Mouse (Mus musculus): ENCODE data around the gene Cmtm3. TPM values are rescaled to one million over a fixed set of nuclear protein-coding genes. Genes with fewer than 3 reads are reported as not detected.

Cmtm3 gene
- polyA plus RNA-seq, 1 experiment from 2014 or later, result 164 TPM

DNA sequence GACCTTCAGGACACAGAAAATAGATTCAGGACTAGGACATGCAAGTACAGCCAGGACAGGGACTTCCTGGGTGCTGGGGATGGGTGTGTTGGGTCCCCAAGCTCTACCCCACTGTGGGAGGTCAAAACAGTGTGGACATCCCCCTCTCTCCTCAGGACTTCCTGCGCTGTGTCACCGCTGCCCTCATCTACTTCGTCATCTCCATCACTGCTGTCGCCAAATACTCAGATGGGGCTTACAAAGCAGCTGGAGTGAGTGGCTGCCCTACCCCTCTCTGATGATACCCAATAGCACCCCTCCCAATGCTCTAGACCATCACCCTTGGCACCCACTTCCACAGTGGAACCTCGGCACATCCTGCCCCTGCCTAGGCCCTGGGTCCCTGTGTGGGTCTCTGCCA, 5.4 kb downstream of the Cmtm3 start:
- DNase-seq (no peak), ATAC-seq (ENCODE audit: insufficient read depth) (no peak)
- Histone ChIP-seq H3K4me1 (ENCODE audit: insufficient read depth) (no peaks in the 10 kb centered on the region), H3K27ac (ENCODE audit: low read depth) (no peak overlapping the region), H3K27me3 (ENCODE audit: insufficient read depth, low read length) (no peaks in the 10 kb centered on the region), H3K4me2 (no peak overlapping the region), H3K9me3 (ENCODE audit: low read depth, low read length) (no peaks in the 10 kb centered on the region), H3K9ac (no peak overlapping the region), H3K4me3 (ENCODE audit: low read depth, low read length) (no peak overlapping the region), H3K36me3 (ENCODE audit: insufficient read depth) (peaks cover 45% of the 10 kb centered on the region)
- WGBS, result 88% methylated on average over 5 of the region's 5 CpGs
- no peak for TF ChIP-seq CTCF (IDR thresholded peaks at IDR 0.05; ENCODE audit: low read depth)

GRCm38 (mm10) chr8:104346706-104347105, 7.5 kb downstream of the Cmtm3 start:
- TF ChIP-seq CTCF (IDR thresholded peaks at IDR 0.05; ENCODE audit: low read depth), result no peak
- H3K36me3 ChIP-seq (ENCODE audit: insufficient read depth), result peaks cover 45% of the 10 kb centered on the region
- no peak overlapping the region for H3K4me3 ChIP-seq (ENCODE audit: low read depth, low read length)
- no peak overlapping the region for H3K27ac ChIP-seq (ENCODE audit: low read depth)
- no peak for ATAC-seq (ENCODE audit: insufficient read depth)
- H3K9ac ChIP-seq, result no peak overlapping the region
- no peak for DNase-seq
- no peaks in the 10 kb centered on the region for H3K4me1 ChIP-seq (ENCODE audit: insufficient read depth)
- WGBS, result 54% methylated on average over 12 of the region's 12 CpGs
- H3K9me3 ChIP-seq (ENCODE audit: low read depth, low read length), result no peaks in the 10 kb centered on the region
- no peak overlapping the region for H3K4me2 ChIP-seq
- no peaks in the 10 kb centered on the region for H3K27me3 ChIP-seq (ENCODE audit: insufficient read depth, low read length)

DNA sequence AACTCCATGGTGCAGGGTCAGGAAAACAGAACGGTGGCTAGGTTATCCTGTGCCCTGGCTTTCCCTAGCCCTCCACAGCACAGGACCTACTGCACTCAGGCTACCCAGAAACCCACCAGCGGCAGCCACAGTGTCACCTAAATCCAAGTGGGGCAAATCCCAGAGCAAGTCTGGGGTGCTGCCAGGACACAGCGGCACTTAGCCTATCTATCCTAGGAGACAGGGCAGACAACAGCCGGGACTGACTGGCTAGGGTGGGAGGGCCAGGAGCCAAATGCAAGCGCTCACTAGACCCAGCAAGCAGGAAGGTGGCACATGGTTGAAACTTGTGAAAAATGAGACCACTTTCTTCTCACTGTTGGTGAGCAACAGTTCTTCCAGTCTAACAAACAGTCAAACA, 9.8 kb downstream of the Cmtm3 start:
- no peak for TF ChIP-seq CTCF (IDR thresholded peaks at IDR 0.05; ENCODE audit: low read depth)
- WGBS, result 70% methylated on average over 5 of the region's 5 CpGs
- H3K9ac ChIP-seq, result no peak overlapping the region
- no peak overlapping the region; the same call in 1 of the 2 replicates for H3K27ac ChIP-seq (ENCODE audit: low read depth)
- no peak overlapping the region for H3K4me2 ChIP-seq
- H3K4me1 ChIP-seq (ENCODE audit: insufficient read depth), result no peaks in the 10 kb centered on the region
- no peaks in the 10 kb centered on the region for H3K9me3 ChIP-seq (ENCODE audit: low read depth, low read length)
- peaks cover 41% of the 10 kb centered on the region for H3K36me3 ChIP-seq (ENCODE audit: insufficient read depth)
- no peak overlapping the region for H3K4me3 ChIP-seq (ENCODE audit: low read depth, low read length)
- DNase-seq (no peak), ATAC-seq (ENCODE audit: insufficient read depth) (peak; percentile 39; the same call in 1 of the 2 replicates)
- no peaks in the 10 kb centered on the region for H3K27me3 ChIP-seq (ENCODE audit: insufficient read depth, low read length)

GRCm38 (mm10) chr8:104350047-104350446, 10.8 kb downstream of the Cmtm3 start:
- no peak for TF ChIP-seq CTCF (IDR thresholded peaks at IDR 0.05; ENCODE audit: low read depth)
- ATAC-seq (ENCODE audit: insufficient read depth) (no peak), DNase-seq (no peak)
- Histone ChIP-seq H3K9me3 (ENCODE audit: low read depth, low read length) (no peaks in the 10 kb centered on the region), H3K4me2 (no peak overlapping the region), H3K27ac (ENCODE audit: low read depth) (no peak overlapping the region), H3K27me3 (ENCODE audit: insufficient read depth, low read length) (no peaks in the 10 kb centered on the region), H3K36me3 (ENCODE audit: insufficient read depth) (peaks cover 41% of the 10 kb centered on the region), H3K4me3 (ENCODE audit: low read depth, low read length) (no peak overlapping the region), H3K4me1 (ENCODE audit: insufficient read depth) (no peaks in the 10 kb centered on the region), H3K9ac (no peak overlapping the region)
- 71% methylated on average over 13 of the region's 13 CpGs for WGBS

GRCm38 (mm10) chr8:104353186-104353585, 14.0 kb downstream of the Cmtm3 start:
- Histone ChIP-seq H3K4me1 (ENCODE audit: insufficient read depth) (no peaks in the 10 kb centered on the region), H3K27ac (ENCODE audit: low read depth) (no peak overlapping the region), H3K27me3 (ENCODE audit: insufficient read depth, low read length) (no peaks in the 10 kb centered on the region), H3K4me3 (ENCODE audit: low read depth, low read length) (no peak overlapping the region), H3K9ac (no peak overlapping the region), H3K36me3 (ENCODE audit: insufficient read depth) (peaks cover 21% of the 10 kb centered on the region; the same call in 1 of the 2 replicates), H3K9me3 (ENCODE audit: low read depth, low read length) (no peaks in the 10 kb centered on the region), H3K4me2 (no peak overlapping the region)
- 63% methylated on average over 5 of the region's 5 CpGs for WGBS
- DNase-seq (no peak), ATAC-seq (ENCODE audit: insufficient read depth) (no peak)
- peak; percentile 43 for TF ChIP-seq CTCF (IDR thresholded peaks at IDR 0.05; ENCODE audit: low read depth)

DNA sequence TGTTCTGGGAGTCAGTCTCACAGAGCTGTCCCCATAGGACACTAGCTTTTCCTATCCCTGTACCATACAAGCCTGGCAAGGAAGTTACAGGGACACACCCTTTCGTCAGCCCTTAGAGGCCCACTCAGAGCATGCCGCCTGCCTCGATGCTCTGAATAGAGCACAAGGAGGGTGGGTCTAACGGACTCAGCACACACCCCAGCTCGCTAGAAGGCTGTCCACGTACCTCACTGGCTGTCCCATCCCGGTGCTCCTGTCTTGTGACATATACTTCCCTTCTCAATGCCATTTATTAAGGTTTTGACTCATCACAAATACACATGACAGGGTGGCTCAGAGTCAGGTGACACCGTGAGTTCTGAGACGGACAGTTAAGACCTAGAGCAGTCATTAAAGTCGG, 15.3 kb downstream of the Cmtm3 start:
- ATAC-seq (ENCODE audit: insufficient read depth), result no peak
- 90% methylated on average over 10 of the region's 10 CpGs for WGBS

GRCm38 (mm10) chr8:104358637-104359036, 19.4 kb downstream of the Cmtm3 start:
- ATAC-seq (ENCODE audit: insufficient read depth) (no peak), DNase-seq (no peak)
- TF ChIP-seq CTCF (IDR thresholded peaks at IDR 0.05; ENCODE audit: low read depth), result no peak
- no peak overlapping the region for H3K4me3 ChIP-seq (ENCODE audit: low read depth, low read length)
- peaks cover 22% of the 10 kb centered on the region; the same call in 1 of the 2 replicates for H3K36me3 ChIP-seq (ENCODE audit: insufficient read depth)
- H3K27ac ChIP-seq (ENCODE audit: low read depth), result no peak overlapping the region
- no peaks in the 10 kb centered on the region for H3K4me1 ChIP-seq (ENCODE audit: insufficient read depth)
- no peak overlapping the region for H3K4me2 ChIP-seq
- H3K9me3 ChIP-seq (ENCODE audit: low read depth, low read length), result no peaks in the 10 kb centered on the region
- H3K27me3 ChIP-seq (ENCODE audit: insufficient read depth, low read length), result no peaks in the 10 kb centered on the region
- 90% methylated on average over 3 of the region's 3 CpGs for WGBS
- no peak overlapping the region for H3K9ac ChIP-seq

More for the DNA sequence above, 15.3 kb downstream of the Cmtm3 start:
- H3K27ac ChIP-seq (ENCODE audit: low read depth), result no peak overlapping the region
- TF ChIP-seq CTCF (IDR thresholded peaks at IDR 0.05; ENCODE audit: low read depth), result no peak
- H3K27me3 ChIP-seq (ENCODE audit: insufficient read depth, low read length), result no peaks in the 10 kb centered on the region
- no peak overlapping the region for H3K4me2 ChIP-seq
- peaks cover 21% of the 10 kb centered on the region; the same call in 1 of the 2 replicates for H3K36me3 ChIP-seq (ENCODE audit: insufficient read depth)
- no peaks in the 10 kb centered on the region for H3K4me1 ChIP-seq (ENCODE audit: insufficient read depth)
- no peak overlapping the region for H3K4me3 ChIP-seq (ENCODE audit: low read depth, low read length)
- no peaks in the 10 kb centered on the region for H3K9me3 ChIP-seq (ENCODE audit: low read depth, low read length)
- DNase-seq, result no peak
- H3K9ac ChIP-seq, result no peak overlapping the region

Measured in lung, embryonic 14.5 days (tissue).